Mouse (Mus musculus) forebrain, postnatal 0 days (tissue): ENCODE results near the gene Eno3. TPM values are rescaled to one million over a fixed set of nuclear protein-coding genes. Genes with fewer than 3 reads are reported as not detected.

Source experiments
- ATAC-seq: fragments of 200-750 bp; cut with Nextera tagmentation; 2 replicates; pipeline ENCODE4 v1.8.0; 2017; ENCODE audit warnings: mild to moderate bottlenecking, moderate library complexity
- DNase-seq: peaks from one replicate; pipeline ENCODE4 v3.0.0-alpha.2; 2015
- H3K27ac ChIP-seq: fragments of 300-500 bp; sonication (generic); 2 replicates; pipeline ENCODE4 v1.5.1; 2014; ENCODE audit warnings: low read depth, mild to moderate bottlenecking, antibody characterized with exemption, low read length, moderate library complexity, mixed read lengths
- H3K27me3 ChIP-seq: fragments of 300-500 bp; sonication (generic); 2 replicates; pipeline ENCODE4 v1.6.1; 2014; ENCODE audit warnings: mild to moderate bottlenecking, low read length, mixed read lengths; ENCODE audit not compliant: insufficient read depth
- H3K36me3 ChIP-seq: fragments of 300-500 bp; sonication (generic); 2 replicates; pipeline ENCODE4 v1.6.1; 2014; ENCODE audit warnings: mild to moderate bottlenecking, moderate library complexity; ENCODE audit not compliant: insufficient read depth
- H3K4me1 ChIP-seq: fragments of 300-500 bp; sonication (generic); 2 replicates; pipeline ENCODE4 v1.6.1; 2014; ENCODE audit warnings: antibody characterized with exemption; ENCODE audit not compliant: insufficient read depth
- H3K4me2 ChIP-seq: fragments of 300-500 bp; sonication (generic); 2 replicates; pipeline ENCODE4 v1.6.1; 2014; ENCODE audit warnings: low read depth, mild to moderate bottlenecking, moderate library complexity
- H3K4me3 ChIP-seq: fragments of 300-500 bp; sonication (generic); 2 replicates; pipeline ENCODE4 v1.5.1; 2014; ENCODE audit warnings: low read depth, low read length, mixed read lengths
- H3K9ac ChIP-seq: fragments of 300-500 bp; sonication (generic); 2 replicates; pipeline ENCODE4 v1.6.1; 2014; ENCODE audit warnings: mild to moderate bottlenecking
- H3K9me3 ChIP-seq: fragments of 300-500 bp; sonication (generic); 2 replicates; pipeline ENCODE4 v1.6.1; 2016; ENCODE audit warnings: low read length
- CTCF ChIP-seq: sonication (generic); IDR thresholded peaks from 2 replicates; pipeline ENCODE4 v1.5.1; 2016; ENCODE audit warnings: antibody characterized with exemption, control low read depth, low read depth
- WGBS: fragments of 180-500 bp; shearing (Covaris S2); extraction: QIAGEN DNeasy Blood & Tissue Kit; methylation state at CpG from one replicate; pipeline ENCODE4 v1.1.7; 2014; 5-methylcytosine and 5-hydroxymethylcytosine counted together
- polyA plus RNA-seq: library from polyadenylated mRNA; unstranded; fragments of >200 nt; fragmentation: Nextera tagmentation; extraction: Ambion mirVana; gene quantifications from 2 replicates; pipeline ENCODE4 v1.2.1, GENCODE M21; 2015
- total RNA-seq: library from RNA; depleted of rRNA; stranded (reverse); fragments of >200 nt; gene quantifications from 2 replicates; pipeline ENCODE4 v1.2.3, GENCODE M21; 2014

Gene Eno3
- total and polyA plus RNA-seq, 2 experiments from 2014 or later: 5.5 to 14.6 TPM

- Histone ChIP-seq H3K36me3 (no peaks in the 10 kb centered on the region), H3K4me2 (no peak overlapping the region), H3K4me1 (no peaks in the 10 kb centered on the region), H3K4me3 (no peak overlapping the region), H3K27me3 (no peaks in the 10 kb centered on the region), H3K9ac (no peak overlapping the region), H3K9me3 (no peaks in the 10 kb centered on the region), H3K27ac (no peak overlapping the region)
- WGBS: 79% methylated on average over 7 of the region's 7 CpGs
- no peak for TF ChIP-seq CTCF
- DNase-seq (no peak), ATAC-seq (no peak)
Measured at GRCm38 (mm10) chr11:70630129-70630528, 26.9 kb upstream of the Eno3 start.

- no peak overlapping the region for H3K4me2 ChIP-seq
- H3K4me1 ChIP-seq: no peaks in the 10 kb centered on the region
- no peaks in the 10 kb centered on the region for H3K9me3 ChIP-seq
- no peak overlapping the region for H3K9ac ChIP-seq
- no peak overlapping the region for H3K4me3 ChIP-seq
- DNase-seq (no peak), ATAC-seq (no peak)
- no peaks in the 10 kb centered on the region for H3K27me3 ChIP-seq
- H3K36me3 ChIP-seq: no peaks in the 10 kb centered on the region
- TF ChIP-seq CTCF: no peak
- no peak overlapping the region for H3K27ac ChIP-seq
- 78% methylated on average over 4 of the region's 4 CpGs for WGBS
Measured at GRCm38 (mm10) chr11:70635601-70636000, 21.4 kb upstream of the Eno3 start.

- no peak for ATAC-seq
- Histone ChIP-seq H3K9ac (no peak overlapping the region), H3K27me3 (no peaks in the 10 kb centered on the region), H3K4me3 (no peak overlapping the region), H3K4me2 (no peak overlapping the region), H3K27ac (no peak overlapping the region), H3K9me3 (no peaks in the 10 kb centered on the region), H3K36me3 (0 out of 2 replicates have a peak, but pooled peaks cover 2% of the 10 kb centered on the region), H3K4me1 (no peaks in the 10 kb centered on the region)
- WGBS: 94% methylated on average over 1 of the region's 1 CpGs
- no peak for TF ChIP-seq CTCF
- DNase-seq: no peak
Measured at GRCm38 (mm10) chr11:70637764-70638163, 19.2 kb upstream of the Eno3 start.

GRCm38 (mm10) chr11:70638293-70638692, 18.7 kb upstream of the Eno3 start:
- ATAC-seq: no peak
- 82% methylated on average over 1 of the region's 1 CpGs for WGBS

GRCm38 (mm10) chr11:70638714-70639278, 18.2 kb upstream of the Eno3 start, which contains the start of gene Gp1ba:
Gene Gp1ba, plus strand, starts transcription at chr11:70639122.
- Histone ChIP-seq H3K36me3 (peaks cover 3% of the 10 kb centered on the region; the same call in 1 of the 2 replicates), H3K27me3 (no peaks in the 10 kb centered on the region)
- 63% methylated on average over 5 of the region's 5 CpGs for WGBS

More at GRCm38 (mm10) chr11:70638293-70638692, 18.7 kb upstream of the Eno3 start:
- Histone ChIP-seq H3K27me3 (no peaks in the 10 kb centered on the region), H3K4me3 (no peak overlapping the region), H3K36me3 (0 out of 2 replicates have a peak, but pooled peaks cover 3% of the 10 kb centered on the region), H3K4me2 (no peak overlapping the region), H3K27ac (no peak overlapping the region), H3K9ac (no peak overlapping the region), H3K4me1 (no peaks in the 10 kb centered on the region), H3K9me3 (no peaks in the 10 kb centered on the region)
- DNase-seq: no peak
- TF ChIP-seq CTCF: no peak

GRCm38 (mm10) chr11:70639976-70640375, 17.0 kb upstream of the Eno3 start:
- no peaks in the 10 kb centered on the region for H3K27me3 ChIP-seq
- no peak overlapping the region for H3K4me3 ChIP-seq
- H3K4me1 ChIP-seq: no peaks in the 10 kb centered on the region
- no peak overlapping the region for H3K27ac ChIP-seq
- H3K4me2 ChIP-seq: no peak overlapping the region
- H3K9me3 ChIP-seq: no peaks in the 10 kb centered on the region
- peaks cover 10% of the 10 kb centered on the region for H3K36me3 ChIP-seq
- no peak for TF ChIP-seq CTCF
- DNase-seq (no peak), ATAC-seq (no peak)
- WGBS: 80% methylated on average over 8 of the region's 8 CpGs
- no peak overlapping the region for H3K9ac ChIP-seq

More at GRCm38 (mm10) chr11:70638714-70639278, 18.2 kb upstream of the Eno3 start, which contains the start of gene Gp1ba:
- ATAC-seq: no peak
- no peak for TF ChIP-seq CTCF
- H3K4me3 ChIP-seq: no peak within 1 kb of the TSS
- H3K9ac ChIP-seq: no peak within 1 kb of the TSS
- H3K4me1 ChIP-seq: no peaks in the 10 kb centered on the region
- no peak within 1 kb of the TSS for H3K27ac ChIP-seq
- DNase-seq: no peak
- no peak within 1 kb of the TSS for H3K4me2 ChIP-seq
- H3K9me3 ChIP-seq: no peaks in the 10 kb centered on the region

- 83% methylated on average over 7 of the region's 7 CpGs for WGBS
- Histone ChIP-seq H3K9me3 (no peaks in the 10 kb centered on the region), H3K27me3 (no peaks in the 10 kb centered on the region), H3K4me1 (peaks cover 8% of the 10 kb centered on the region), H3K27ac (no peak overlapping the region), H3K9ac (no peak overlapping the region), H3K4me3 (no peak overlapping the region), H3K36me3 (peaks cover 16% of the 10 kb centered on the region), H3K4me2 (no peak overlapping the region)
- ATAC-seq: no peak
- TF ChIP-seq CTCF: no peak
- DNase-seq: no peak
Measured at GRCm38 (mm10) chr11:70641241-70641640, 15.8 kb upstream of the Eno3 start.
